Mouse (Mus musculus) ES-Bruce4 (cell line): ENCODE results near the gene Kif6. TPM values are rescaled to one million over a fixed set of nuclear protein-coding genes. Genes with fewer than 3 reads are reported as not detected.

Source experiments
- H3K27ac ChIP-seq: 2 replicates; pipeline ENCODE4 v1.5.1; 2012; ENCODE audit warnings: low read length, inconsistent platforms; ENCODE audit not compliant: insufficient read depth
- H3K27me3 ChIP-seq: 2 replicates; pipeline ENCODE4 v1.6.1; 2012; ENCODE audit warnings: mild to moderate bottlenecking, low read length, inconsistent platforms; ENCODE audit not compliant: control insufficient read depth, poor library complexity, insufficient read depth, severe bottlenecking
- H3K36me3 ChIP-seq: 2 replicates; pipeline ENCODE4 v1.6.1; 2012; ENCODE audit warnings: inconsistent platforms, mild to moderate bottlenecking, low read length, moderate library complexity; ENCODE audit not compliant: control insufficient read depth, poor library complexity, insufficient read depth, severe bottlenecking
- H3K4me1 ChIP-seq: one replicate; pipeline ENCODE4 v1.8.1; 2011; ENCODE audit warnings: low read length; ENCODE audit not compliant: control insufficient read depth, insufficient read depth
- H3K4me3 ChIP-seq: 2 replicates; pipeline ENCODE4 v1.5.1; 2011; ENCODE audit warnings: low read depth, mild to moderate bottlenecking, low read length
- H3K9ac ChIP-seq: 2 replicates; pipeline ENCODE4 v1.6.1; 2012; ENCODE audit warnings: low read depth, mild to moderate bottlenecking, inconsistent platforms; ENCODE audit not compliant: poor library complexity, severe bottlenecking
- H3K9me3 ChIP-seq: replicated peaks from 2 replicates; pipeline ENCODE4 v1.6.1; 2012; ENCODE audit warnings: mild to moderate bottlenecking, low read length, inconsistent platforms; ENCODE audit not compliant: control insufficient read depth, poor library complexity, insufficient read depth, severe bottlenecking
- CTCF ChIP-seq: IDR thresholded peaks from one replicate; pipeline ENCODE4 v1.8.1; 2011; ENCODE audit warnings: low read depth, low read length
- EP300 ChIP-seq: IDR thresholded peaks from 2 replicates; pipeline ENCODE4 v1.6.1; 2011; ENCODE audit warnings: low read depth, low read length; ENCODE audit not compliant: insufficient read depth
- POLR2A ChIP-seq: IDR thresholded peaks from one replicate; pipeline ENCODE4 v1.8.1; 2011; ENCODE audit warnings: low read length; ENCODE audit not compliant: insufficient read depth
- polyA plus RNA-seq: library from polyadenylated mRNA; stranded (reverse); fragments of >200 nt; gene quantifications from 2 replicates; pipeline ENCODE4 v1.2.4, GENCODE M21; 2011; ENCODE audit warnings: low read depth; ENCODE audit not compliant: missing spikeins, insufficient read depth, insufficient read length

Gene Kif6
- polyA plus RNA-seq, 1 experiment: 2.3 TPM

DNA sequence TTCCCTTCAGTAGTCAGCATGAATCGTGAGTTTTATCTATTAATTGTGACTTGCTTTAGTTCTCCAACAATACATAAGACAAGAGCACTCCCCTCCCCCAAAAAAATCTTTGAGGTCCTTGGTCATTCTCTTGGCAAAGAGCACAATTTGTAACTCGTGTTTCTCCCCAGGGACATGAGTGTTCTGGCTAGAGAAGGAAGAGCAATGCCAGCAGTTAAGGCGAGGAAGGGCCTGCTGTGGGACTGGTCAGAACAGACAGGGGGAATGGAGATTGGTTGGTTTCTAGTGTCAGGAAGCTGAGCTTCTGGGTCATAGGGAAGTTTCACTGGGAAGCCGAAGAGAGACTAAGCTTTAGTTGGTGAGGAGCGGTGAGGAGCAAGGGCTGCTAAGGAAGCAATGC, 184.2 kb downstream of the Kif6 start:
- H3K27ac ChIP-seq: no peak overlapping the region
- H3K4me1 ChIP-seq: no peaks in the 10 kb centered on the region
- no peak overlapping the region for H3K9ac ChIP-seq
- no peaks in the 10 kb centered on the region for H3K27me3 ChIP-seq
- H3K9me3 ChIP-seq: no peaks in the 10 kb centered on the region
- H3K36me3 ChIP-seq: no peaks in the 10 kb centered on the region
- TF ChIP-seq EP300 (no peak), CTCF (no peak), POLR2A (no peak)
- no peak overlapping the region for H3K4me3 ChIP-seq

- Histone ChIP-seq H3K27me3 (no peaks in the 10 kb centered on the region), H3K36me3 (no peaks in the 10 kb centered on the region), H3K4me1 (no peaks in the 10 kb centered on the region), H3K9me3 (no peaks in the 10 kb centered on the region), H3K4me3 (no peak overlapping the region), H3K9ac (no peak overlapping the region), H3K27ac (no peak overlapping the region)
- TF ChIP-seq POLR2A (no peak), EP300 (no peak), CTCF (no peak)
Measured at GRCm38 (mm10) chr17:49800157-49800556, 185.2 kb downstream of the Kif6 start.

DNA sequence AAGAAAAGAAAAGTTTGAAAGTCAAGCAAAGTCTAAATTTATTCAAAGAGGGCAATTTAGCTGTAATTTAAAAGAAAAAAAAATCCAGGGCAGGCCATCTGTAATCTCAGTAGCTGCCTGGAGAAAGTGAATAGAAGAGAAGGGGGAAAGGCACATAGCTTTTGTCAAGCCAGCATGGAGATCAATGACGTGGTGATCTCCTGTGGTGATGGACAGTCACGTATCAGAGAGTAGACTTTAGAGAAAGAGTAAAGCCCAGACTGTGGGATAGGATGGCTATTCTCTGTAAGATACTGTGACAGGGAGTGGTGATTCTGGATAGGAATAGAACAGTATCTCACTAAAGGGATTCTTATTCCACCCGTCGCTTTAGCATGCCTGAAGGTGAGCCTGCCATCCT, 192.5 kb downstream of the Kif6 start:
- Histone ChIP-seq H3K9me3 (no peaks in the 10 kb centered on the region), H3K4me3 (no peak overlapping the region), H3K27me3 (no peaks in the 10 kb centered on the region), H3K4me1 (no peaks in the 10 kb centered on the region), H3K27ac (no peak overlapping the region), H3K9ac (no peak overlapping the region), H3K36me3 (no peaks in the 10 kb centered on the region)
- TF ChIP-seq CTCF (no peak), EP300 (no peak), POLR2A (no peak)

- no peak overlapping the region for H3K27ac ChIP-seq
- no peak overlapping the region for H3K4me3 ChIP-seq
- no peaks in the 10 kb centered on the region for H3K27me3 ChIP-seq
- H3K9me3 ChIP-seq: no peaks in the 10 kb centered on the region
- H3K4me1 ChIP-seq: no peaks in the 10 kb centered on the region
- no peak for TF ChIP-seq CTCF
- no peak for TF ChIP-seq POLR2A
- no peak for TF ChIP-seq EP300
- H3K36me3 ChIP-seq: no peaks in the 10 kb centered on the region
- H3K9ac ChIP-seq: no peak overlapping the region
Measured at GRCm38 (mm10) chr17:49808712-49809343, 193.9 kb downstream of the Kif6 start.

GRCm38 (mm10) chr17:49813893-49814640, 199.1 kb downstream of the Kif6 start:
- H3K4me3 ChIP-seq: no peak overlapping the region
- no peak overlapping the region for H3K9ac ChIP-seq
- H3K36me3 ChIP-seq: no peaks in the 10 kb centered on the region
- no peaks in the 10 kb centered on the region for H3K4me1 ChIP-seq
- TF ChIP-seq CTCF: peak; percentile 14
- TF ChIP-seq EP300: no peak
- TF ChIP-seq POLR2A: no peak
- H3K27me3 ChIP-seq: no peaks in the 10 kb centered on the region
- no peaks in the 10 kb centered on the region for H3K9me3 ChIP-seq
- H3K27ac ChIP-seq: no peak overlapping the region

DNA sequence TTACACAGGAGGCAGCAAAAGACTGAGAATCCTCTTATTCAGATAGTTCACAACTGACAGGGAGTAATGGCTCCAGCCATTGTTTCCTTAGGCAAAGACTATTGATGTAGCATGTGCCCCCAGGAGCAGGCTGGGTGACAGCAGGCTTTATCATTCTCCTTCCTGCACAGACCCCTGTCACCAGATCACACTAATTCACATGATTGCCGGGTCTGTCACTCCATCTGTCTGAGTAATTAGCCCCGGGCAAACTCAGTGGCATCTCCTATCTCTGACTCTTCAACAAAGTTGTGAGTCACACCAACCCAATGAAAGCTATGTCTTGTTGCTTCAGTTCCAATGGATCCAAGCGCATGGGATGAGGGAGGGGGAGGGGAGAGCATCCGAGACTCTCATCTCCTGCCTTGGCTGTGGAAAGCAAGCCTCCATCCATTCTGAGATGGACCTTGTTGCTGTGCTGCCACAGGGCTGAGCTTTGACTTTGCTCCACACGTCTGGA, 201.2 kb downstream of the Kif6 start:
- Histone ChIP-seq H3K4me1 (no peaks in the 10 kb centered on the region), H3K9ac (no peak overlapping the region), H3K36me3 (no peaks in the 10 kb centered on the region), H3K27ac (no peak overlapping the region), H3K4me3 (no peak overlapping the region), H3K9me3 (no peaks in the 10 kb centered on the region), H3K27me3 (no peaks in the 10 kb centered on the region)
- TF ChIP-seq EP300 (no peak), CTCF (no peak), POLR2A (no peak)
